In the genomic region with DNA sequence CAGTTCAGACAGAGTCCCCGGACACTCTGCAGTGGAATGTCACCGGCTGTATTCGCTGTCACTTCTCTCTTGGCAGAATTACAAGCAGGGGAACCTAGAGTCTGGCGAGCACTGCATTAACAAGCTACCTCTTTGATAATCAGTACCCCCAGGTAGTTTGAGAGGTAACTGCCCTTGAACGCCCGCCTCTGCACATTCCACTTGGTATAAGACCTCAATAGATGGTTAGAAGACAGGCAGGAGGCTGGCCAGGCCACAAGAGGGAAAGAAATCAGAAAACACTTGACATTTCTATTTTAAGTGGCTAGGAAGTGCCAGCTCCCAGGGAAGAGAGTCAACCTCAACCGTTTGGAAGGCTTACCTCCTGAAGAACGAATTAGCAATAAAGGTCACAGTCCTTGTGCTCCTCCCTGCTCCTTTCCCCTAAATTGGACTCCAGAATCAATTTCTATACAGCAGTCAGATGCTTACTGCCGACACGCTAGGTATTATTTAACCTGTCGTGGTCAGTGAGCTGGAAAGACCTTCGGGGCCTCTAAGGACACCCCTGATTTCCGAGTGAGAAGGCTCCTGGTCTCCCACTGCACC, we compare ENCODE assay signal across 8 mouse cellular contexts. TPM values are rescaled to one million over a fixed set of nuclear protein-coding genes. Genes with fewer than 3 reads are reported as not detected.
DNase-seq lines count a peak whose midpoint lies in the region; ATAC-seq and TF ChIP-seq lines count a peak whose summit lies in the region.

No protein-coding gene starts in this region.

- no peak for ATAC-seq in forebrain, embryonic 12.5 days (ENCODE audit: low FRiP score)
- ATAC-seq in intestine, embryonic 15.5 days, result 0 out of 2 replicates have a peak, but pooled peaks have one; percentile 4
- no peak for ATAC-seq in liver, postnatal 0 days

- no peak for TF ChIP-seq CTCF in liver, postnatal 0 days (IDR thresholded peaks at IDR 0.05; ENCODE audit: low read depth)
- TF ChIP-seq CTCF in small intestine, adult 2 months (IDR thresholded peaks at IDR 0.05; ENCODE audit: extremely low read depth, insufficient read length, insufficient replicate concordance, low read depth, low read length), result no peak

- H3K27ac ChIP-seq in forebrain, embryonic 12.5 days, result peak overlapping the region; percentile 83
- H3K27ac ChIP-seq in intestine, embryonic 15.5 days, result peak overlapping the region; percentile 85
- peak overlapping the region; percentile 83 for H3K27ac ChIP-seq in liver, postnatal 0 days (ENCODE audit: low read depth)
- peak overlapping the region; percentile 75 for H3K27ac ChIP-seq in small intestine, adult 2 months (ENCODE audit: insufficient read depth, low read depth, low read length)

- H3K4me2 ChIP-seq in forebrain, embryonic 12.5 days, result peak overlapping the region; percentile 69
- H3K4me2 ChIP-seq in intestine, embryonic 15.5 days (replicated peaks), result peak overlapping the region; percentile 76
- peak overlapping the region; percentile 84 for H3K4me2 ChIP-seq in liver, postnatal 0 days (ENCODE audit: low read depth, low read length)

- peak; percentile 45 for DNase-seq in gastrocnemius, adult 18-20 months (ENCODE audit: low spot score)
- no peak for DNase-seq in gastrocnemius, postnatal 14 days
- no peak for DNase-seq in liver, postnatal 0 days
- DNase-seq in embryo, embryonic 9.5 days (ENCODE audit: extremely low spot score), result no peak
- DNase-seq in frontal cortex, adult 2 months (ENCODE audit: extremely low spot score in 1 of 2, low spot score in 1 of 2), result no peak

- TF ChIP-seq EP300 in liver, postnatal 0 days (IDR thresholded peaks at IDR 0.05; ENCODE audit: low read depth), result no peak

- intact Hi-C loops in gastrocnemius, postnatal 14 days (cut with DNase I; ENCODE audit: low total_unique reads), result no loop called here

- H3K4me1 ChIP-seq in forebrain, embryonic 12.5 days, result peaks cover 27% of the 10 kb centered on the region
- H3K4me1 ChIP-seq in intestine, embryonic 15.5 days (replicated peaks), result peaks cover 8% of the 10 kb centered on the region; the same call in 1 of the 2 replicates
- H3K4me1 ChIP-seq in liver, postnatal 0 days (ENCODE audit: insufficient read depth), result peaks cover 20% of the 10 kb centered on the region
- no peaks in the 10 kb centered on the region; the same call in 1 of the 2 replicates for H3K4me1 ChIP-seq in small intestine, adult 2 months (ENCODE audit: control insufficient read depth, insufficient read depth, insufficient read length, low read length)

- peak overlapping the region; percentile 81 for H3K4me3 ChIP-seq in forebrain, embryonic 12.5 days (replicated peaks)
- H3K4me3 ChIP-seq in intestine, embryonic 15.5 days (replicated peaks), result peak overlapping the region; percentile 79
- peak overlapping the region; percentile 82 for H3K4me3 ChIP-seq in liver, postnatal 0 days (ENCODE audit: low read depth, low read length)
- H3K4me3 ChIP-seq in small intestine, adult 2 months (ENCODE audit: low read depth, low read length), result peak overlapping the region; percentile 94

- no peaks in the 10 kb centered on the region for H3K9me3 ChIP-seq in forebrain, embryonic 12.5 days
- no peaks in the 10 kb centered on the region for H3K9me3 ChIP-seq in intestine, embryonic 15.5 days
- no peaks in the 10 kb centered on the region for H3K9me3 ChIP-seq in liver, postnatal 0 days (ENCODE audit: low read length)

- WGBS in forebrain, embryonic 12.5 days, result 45% methylated on average over 13 of the region's 13 CpGs
- 37% methylated on average over 13 of the region's 13 CpGs for WGBS in intestine, embryonic 15.5 days
- 31% methylated on average over 13 of the region's 13 CpGs for whole genome bisulfite sequencing in liver, postnatal 0 days (ENCODE audit: insufficient replicate concordance)
- 19% methylated on average over 13 of the region's 13 CpGs for WGBS in small intestine, adult 2 months

- peaks cover 3% of the 10 kb centered on the region; the same call in 1 of the 2 replicates for H3K36me3 ChIP-seq in forebrain, embryonic 12.5 days (replicated peaks)
- no peaks in the 10 kb centered on the region for H3K36me3 ChIP-seq in intestine, embryonic 15.5 days
- H3K36me3 ChIP-seq in liver, postnatal 0 days (replicated peaks; ENCODE audit: insufficient read depth, low read length), result no peaks in the 10 kb centered on the region
- H3K36me3 ChIP-seq in small intestine, adult 2 months (ENCODE audit: control insufficient read depth, insufficient read depth, low read length), result no peaks in the 10 kb centered on the region

- H3K9ac ChIP-seq in forebrain, embryonic 12.5 days, result peak overlapping the region; percentile 87
- peak overlapping the region; percentile 89 for H3K9ac ChIP-seq in intestine, embryonic 15.5 days
- peak overlapping the region; percentile 87 for H3K9ac ChIP-seq in liver, postnatal 0 days (replicated peaks)

- no peak for TF ChIP-seq POLR2A in small intestine, adult 2 months (IDR thresholded peaks at IDR 0.05; ENCODE audit: low read depth, low read length)

- H3K27me3 ChIP-seq in forebrain, embryonic 12.5 days, result no peaks in the 10 kb centered on the region
- H3K27me3 ChIP-seq in intestine, embryonic 15.5 days (replicated peaks), result no peaks in the 10 kb centered on the region
- no peaks in the 10 kb centered on the region for H3K27me3 ChIP-seq in liver, postnatal 0 days (ENCODE audit: insufficient read depth, low read length)
- no peaks in the 10 kb centered on the region for H3K27me3 ChIP-seq in small intestine, adult 2 months (ENCODE audit: control insufficient read depth, insufficient read depth, low read length)

RNA-seq across cellular contexts. Expression of gene Tmem94, which starts 1.2 kb away (rescaled TPM):
- total RNA-seq in gastrocnemius, adult 18-20 months (2021), result 10 to 100 TPM; 85.1 to 88.2 TPM
- 10 to 100 TPM; 52.7 to 61.5 TPM for total RNA-seq in gastrocnemius, postnatal 14 days (2021)
- polyA plus RNA-seq in forebrain, embryonic 12.5 days (2016; fragmentation: Nextera tagmentation; extraction: Ambion mirVana), result 39.0 and 45.2 TPM in 2 replicates
- 18.6 and 20.8 TPM in 2 replicates for polyA plus RNA-seq in intestine, embryonic 15.5 days (2015; fragmentation: Nextera tagmentation; extraction: Ambion mirVana)
- 4.1 and 4.2 TPM in 2 replicates for polyA plus RNA-seq in liver, postnatal 0 days (2015; fragmentation: Nextera tagmentation; extraction: Ambion mirVana)
- 48.2 and 132 TPM in 2 replicates for polyA plus RNA-seq in small intestine, adult 2 months (2012; rRNA removed)
- polyA plus RNA-seq in frontal cortex, adult 2 months (2012; rRNA removed), result 49.7 and 57.3 TPM in 2 replicates

RNA-seq across cellular contexts. Expression of gene Caskin2, which starts 47.0 kb away (rescaled TPM):
- total RNA-seq in gastrocnemius, adult 18-20 months (2021), result 10 to 100 TPM; 13.1 to 18.2 TPM
- total RNA-seq in gastrocnemius, postnatal 14 days (2021), result 10 to 100 TPM; 18.4 to 20.1 TPM
- polyA plus RNA-seq in forebrain, embryonic 12.5 days (2016; fragmentation: Nextera tagmentation; extraction: Ambion mirVana), result 15.5 and 19.5 TPM in 2 replicates
- 12.0 and 12.1 TPM in 2 replicates for polyA plus RNA-seq in intestine, embryonic 15.5 days (2015; fragmentation: Nextera tagmentation; extraction: Ambion mirVana)
- polyA plus RNA-seq in liver, postnatal 0 days (2015; fragmentation: Nextera tagmentation; extraction: Ambion mirVana), result 3.2 and 3.3 TPM in 2 replicates
- 26.1 and 52.6 TPM in 2 replicates for polyA plus RNA-seq in small intestine, adult 2 months (2012; rRNA removed)
- 25.8 and 29.3 TPM in 2 replicates for polyA plus RNA-seq in frontal cortex, adult 2 months (2012; rRNA removed)

RNA-seq across cellular contexts. Expression of gene Tsen54, which starts 48.1 kb away (rescaled TPM):
- total RNA-seq in gastrocnemius, adult 18-20 months (2021), result 1 to 10 TPM; 5.0 to 6.5 TPM
- total RNA-seq in gastrocnemius, postnatal 14 days (2021), result 1 to 10 TPM; 5.8 to 7.8 TPM
- polyA plus RNA-seq in forebrain, embryonic 12.5 days (2016; fragmentation: Nextera tagmentation; extraction: Ambion mirVana), result 27.1 and 28.4 TPM in 2 replicates
- 31.3 and 34.9 TPM in 2 replicates for polyA plus RNA-seq in intestine, embryonic 15.5 days (2015; fragmentation: Nextera tagmentation; extraction: Ambion mirVana)
- polyA plus RNA-seq in liver, postnatal 0 days (2015; fragmentation: Nextera tagmentation; extraction: Ambion mirVana), result 7.7 and 8.8 TPM in 2 replicates
- 24.3 and 40.8 TPM in 2 replicates for polyA plus RNA-seq in small intestine, adult 2 months (2012; rRNA removed)
- 15.6 and 16.8 TPM in 2 replicates for polyA plus RNA-seq in frontal cortex, adult 2 months (2012; rRNA removed)

RNA-seq across cellular contexts. Expression of gene Llgl2, which starts 57.4 kb away (rescaled TPM):
- 1 to 10 TPM; 6.3 to 8.1 TPM for total RNA-seq in gastrocnemius, adult 18-20 months (2021)
- total RNA-seq in gastrocnemius, postnatal 14 days (2021), result 10 to 100 TPM; 11.2 to 11.5 TPM
- 2.4 and 2.7 TPM in 2 replicates for polyA plus RNA-seq in forebrain, embryonic 12.5 days (2016; fragmentation: Nextera tagmentation; extraction: Ambion mirVana)
- polyA plus RNA-seq in intestine, embryonic 15.5 days (2015; fragmentation: Nextera tagmentation; extraction: Ambion mirVana), result 77.2 and 80.6 TPM in 2 replicates
- polyA plus RNA-seq in liver, postnatal 0 days (2015; fragmentation: Nextera tagmentation; extraction: Ambion mirVana), result 15.1 and 20.9 TPM in 2 replicates
- polyA plus RNA-seq in small intestine, adult 2 months (2012; rRNA removed), result 140 and 268 TPM in 2 replicates
- 2.8 and 3.2 TPM in 2 replicates for polyA plus RNA-seq in frontal cortex, adult 2 months (2012; rRNA removed)

RNA-seq across cellular contexts. Expression of gene Grb2, which starts 58.1 kb away (rescaled TPM):
- total RNA-seq in gastrocnemius, adult 18-20 months (2021), result 10 to 100 TPM; 63.9 to 66.6 TPM
- total RNA-seq in gastrocnemius, postnatal 14 days (2021), result 10 to 100 TPM; 76.5 to 93.9 TPM
- 124 and 137 TPM in 2 replicates for polyA plus RNA-seq in forebrain, embryonic 12.5 days (2016; fragmentation: Nextera tagmentation; extraction: Ambion mirVana)
- 79.3 and 79.4 TPM in 2 replicates for polyA plus RNA-seq in intestine, embryonic 15.5 days (2015; fragmentation: Nextera tagmentation; extraction: Ambion mirVana)
- polyA plus RNA-seq in liver, postnatal 0 days (2015; fragmentation: Nextera tagmentation; extraction: Ambion mirVana), result 40.4 and 45.6 TPM in 2 replicates
- polyA plus RNA-seq in small intestine, adult 2 months (2012; rRNA removed), result 13.0 and 34.8 TPM in 2 replicates
- 194 and 200 TPM in 2 replicates for polyA plus RNA-seq in frontal cortex, adult 2 months (2012; rRNA removed)
